Mouse (Mus musculus) liver, adult 2 months (tissue): Measurements from ENCODE around the gene Cbx5.

Source experiments
- CTCF ChIP-seq: fragments of 200-500 bp; IDR thresholded peaks from 2 replicates; pipeline ENCODE4 v1.5.1; 2011; ENCODE audit warnings: low read depth, low read length, control low read depth
- POLR2A ChIP-seq: fragments of 200-500 bp; IDR thresholded peaks from 2 replicates; pipeline ENCODE4 v1.6.1; 2011; ENCODE audit warnings: low read length, control low read depth; ENCODE audit not compliant: insufficient read depth; ENCODE audit errors: extremely low read depth

DNA sequence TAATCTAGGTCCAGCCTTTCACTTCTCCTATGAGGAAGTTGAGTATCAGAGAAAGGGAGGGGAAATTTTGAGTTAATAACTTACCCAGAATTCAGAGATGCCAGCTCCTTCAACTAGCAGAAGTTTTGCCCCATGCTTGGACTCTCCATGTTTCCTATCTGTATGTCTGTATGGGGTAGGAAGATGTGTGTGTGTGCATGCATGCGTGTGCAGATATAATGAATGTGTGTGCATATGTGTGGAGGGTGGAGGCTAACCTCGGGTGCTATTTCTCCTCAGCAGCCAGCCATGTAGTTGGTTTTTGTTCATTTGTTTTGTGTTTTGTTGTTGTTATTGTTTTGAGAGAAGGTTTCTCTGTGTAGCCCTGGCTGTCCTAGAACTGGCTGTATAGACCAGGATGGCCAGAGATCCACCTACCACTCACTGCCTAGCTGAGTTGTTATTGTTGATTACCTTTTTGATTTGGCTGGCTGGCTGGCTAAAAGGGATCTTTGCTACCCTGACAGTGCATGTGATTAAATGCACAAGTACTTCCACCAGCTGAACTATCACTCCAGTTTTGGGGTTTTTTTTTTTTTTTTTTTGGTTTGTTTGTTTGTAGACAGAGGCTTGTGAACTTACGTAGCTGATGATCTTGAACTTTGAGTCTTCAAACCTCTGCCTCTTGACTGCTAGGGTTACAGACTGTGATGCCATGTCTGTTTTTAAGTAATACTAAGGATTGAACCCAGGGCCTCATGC lies 42.0 kb upstream of the Cbx5 start:
- TF ChIP-seq POLR2A (no peak), CTCF (no peak)
